Mouse (Mus musculus): ENCODE results near the gene Pnck.
A peak's percentile ranks its signal among the peaks of the same experiment; 100 is the strongest.

The Pnck gene

DNA sequence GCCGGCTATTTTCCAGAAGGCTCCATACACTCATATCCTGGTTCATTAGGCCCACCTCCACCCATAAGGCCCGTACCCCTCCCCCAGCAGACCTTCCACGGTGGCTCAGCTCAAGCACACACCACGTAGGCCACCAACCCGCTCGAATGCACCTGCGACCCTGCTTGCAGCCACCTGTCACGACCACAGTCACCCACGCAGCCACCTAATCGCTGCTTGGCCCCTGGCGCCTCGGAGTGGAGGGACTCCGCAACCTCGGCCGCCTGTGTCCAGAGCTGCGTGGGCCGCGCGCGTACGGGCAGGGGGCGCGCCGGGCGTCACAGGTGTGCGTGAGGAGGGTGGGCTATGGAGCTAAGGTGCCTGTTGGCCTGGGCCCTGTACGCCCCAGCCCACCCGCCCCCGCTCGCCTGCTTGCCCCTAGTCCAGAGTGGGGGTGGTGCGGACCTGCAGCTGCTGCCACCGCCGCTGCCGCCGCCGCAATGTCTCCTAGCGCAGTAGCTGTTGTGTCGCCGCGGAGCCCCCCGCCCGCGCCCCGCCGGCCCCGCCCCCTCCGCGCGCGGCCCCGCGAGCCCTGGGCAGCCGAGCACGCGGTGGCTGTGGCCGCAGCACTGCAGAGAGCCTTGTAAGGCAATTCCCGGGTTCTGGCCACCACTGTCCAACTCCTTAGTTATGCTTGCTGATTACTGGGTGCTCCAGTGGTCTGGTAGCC is at the start of gene Pnck:
TSS of gene Pnck (minus strand) at position 543 of the 709 bp plus-strand sequence.
- no peak for DNase-seq

DNA sequence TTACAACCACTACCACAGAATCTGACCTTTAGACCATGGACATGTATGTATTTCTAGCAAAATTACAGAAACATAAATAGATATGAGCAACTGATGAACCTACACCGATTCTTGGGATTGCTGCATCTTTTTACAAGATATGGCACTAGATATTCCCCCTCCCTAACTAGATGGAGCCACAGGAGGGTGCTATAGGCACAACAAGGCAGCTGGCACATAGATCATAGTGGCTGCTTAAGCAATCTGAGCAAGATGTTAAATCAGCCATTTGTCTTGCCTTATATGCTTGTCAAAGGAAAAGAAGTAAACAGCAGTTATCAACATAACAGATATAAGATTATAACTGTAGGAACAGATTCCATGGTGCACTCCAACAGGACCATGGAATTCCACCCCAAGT is 40.6 kb upstream of the Pnck start:
- DNase-seq: no peak

DNA sequence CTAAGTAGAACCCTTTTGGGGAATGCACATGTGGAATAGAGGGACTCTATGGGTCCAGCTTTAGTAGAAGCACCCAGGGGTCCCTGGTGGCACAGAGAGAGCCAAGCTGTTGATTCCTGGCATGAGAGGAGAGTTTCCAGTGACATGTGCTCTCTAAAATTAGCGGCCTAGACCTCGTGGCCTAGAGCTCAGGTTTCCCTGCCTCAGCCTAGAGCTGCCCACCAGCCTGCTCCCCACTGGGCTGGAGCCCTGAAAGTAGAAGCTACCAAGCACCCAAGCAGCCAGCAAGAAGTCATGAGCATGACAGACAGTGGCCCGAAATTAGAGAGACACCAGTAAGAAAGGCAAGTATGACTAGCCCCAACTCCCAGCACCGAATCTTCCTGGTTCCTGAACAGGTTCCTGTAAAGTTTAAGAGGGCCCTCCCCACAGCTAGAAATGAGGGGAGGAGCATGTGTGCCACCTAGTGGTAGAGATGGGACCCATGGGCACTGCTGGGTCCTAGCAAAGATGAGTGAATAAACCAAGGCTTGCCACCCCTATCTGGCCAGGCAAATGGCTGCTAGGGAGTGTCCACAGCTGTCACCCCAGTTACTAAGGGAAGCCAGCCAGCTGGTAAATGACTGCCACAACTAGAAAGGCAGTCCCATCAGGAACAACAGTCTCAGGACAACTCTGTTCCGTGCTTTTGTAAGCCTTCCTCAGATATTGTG is 31.2 kb upstream of the Pnck start:
- peak; percentile 63 for DNase-seq

DNA sequence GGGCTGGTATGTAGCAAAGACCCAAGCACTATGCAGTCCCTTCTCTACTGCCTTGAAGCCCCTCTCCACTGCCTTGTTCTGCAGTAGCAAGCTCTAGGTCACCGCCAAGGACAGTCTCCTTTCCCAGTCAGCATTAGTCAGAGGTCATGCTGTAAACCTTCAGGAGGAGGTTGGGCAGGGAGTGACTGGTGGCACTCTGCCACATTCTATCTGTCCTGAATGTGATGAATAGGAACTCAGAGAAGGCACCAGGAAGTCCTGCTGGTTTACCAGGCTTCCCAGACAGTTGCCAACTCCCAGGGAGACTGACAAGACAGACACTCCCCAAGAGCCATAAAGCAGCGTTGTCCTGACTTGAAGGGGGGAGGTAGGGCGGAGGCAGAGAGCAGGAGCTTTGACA is 25.7 kb upstream of the Pnck start:
- peak; percentile 65 for DNase-seq

DNA sequence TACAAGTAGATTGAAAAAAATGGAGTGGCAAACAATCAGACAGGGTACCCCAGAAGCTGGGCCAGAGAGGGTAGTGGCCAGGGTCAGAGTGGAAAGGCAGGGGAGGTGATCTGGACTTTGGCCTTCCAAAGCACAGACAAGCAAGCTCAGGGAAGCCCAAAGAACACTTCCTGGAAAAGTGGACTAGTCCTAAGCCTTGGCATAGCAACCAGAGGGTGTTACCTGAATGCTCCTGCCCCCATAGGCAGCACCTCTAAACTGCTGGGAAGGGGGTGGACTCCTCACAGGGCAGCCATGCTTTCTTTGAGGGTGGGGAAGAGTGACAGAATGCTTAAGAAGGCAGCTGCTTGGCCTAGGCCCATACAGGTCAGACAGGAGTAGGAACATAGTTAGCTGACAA is 25.1 kb upstream of the Pnck start:
- DNase-seq: peak; percentile 32

DNA sequence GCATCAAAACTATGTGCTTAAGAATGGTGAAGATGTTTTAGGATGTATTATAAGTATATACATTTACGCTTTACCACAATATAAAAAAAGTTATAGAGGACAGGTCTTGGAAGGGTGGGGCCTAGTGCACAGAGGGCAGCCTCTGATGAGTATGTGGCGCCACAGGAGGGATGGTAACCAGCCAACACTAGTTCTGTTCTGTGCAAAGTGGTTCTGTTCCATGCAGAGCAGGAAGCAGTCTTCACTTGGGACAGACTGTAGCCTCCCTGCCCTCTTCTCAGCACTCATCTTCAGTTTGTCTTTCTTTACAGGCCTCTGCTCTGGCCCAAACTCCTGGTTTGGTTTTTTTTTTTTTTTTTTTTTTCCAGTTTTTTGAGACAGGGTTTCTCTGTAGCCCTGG is 24.2 kb upstream of the Pnck start:
- DNase-seq: no peak

DNA sequence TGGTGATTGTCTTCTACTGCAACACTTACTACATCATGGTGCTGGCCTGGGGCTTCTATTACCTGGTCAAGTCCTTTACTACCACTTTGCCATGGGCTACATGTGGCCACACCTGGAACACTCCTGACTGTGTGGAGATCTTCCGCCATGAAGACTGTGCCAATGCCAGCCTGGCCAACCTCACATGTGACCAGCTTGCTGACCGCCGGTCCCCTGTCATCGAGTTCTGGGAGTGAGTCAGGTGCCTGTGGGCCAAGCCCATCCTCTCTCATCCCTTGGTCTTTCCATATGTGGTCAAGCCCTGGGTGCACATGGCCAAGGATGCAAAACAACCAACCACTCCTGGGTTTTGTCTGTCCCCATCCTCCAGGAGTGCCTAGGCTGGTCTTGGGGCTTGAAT is 16.8 kb upstream of the Pnck start:
- DNase-seq: no peak

DNA sequence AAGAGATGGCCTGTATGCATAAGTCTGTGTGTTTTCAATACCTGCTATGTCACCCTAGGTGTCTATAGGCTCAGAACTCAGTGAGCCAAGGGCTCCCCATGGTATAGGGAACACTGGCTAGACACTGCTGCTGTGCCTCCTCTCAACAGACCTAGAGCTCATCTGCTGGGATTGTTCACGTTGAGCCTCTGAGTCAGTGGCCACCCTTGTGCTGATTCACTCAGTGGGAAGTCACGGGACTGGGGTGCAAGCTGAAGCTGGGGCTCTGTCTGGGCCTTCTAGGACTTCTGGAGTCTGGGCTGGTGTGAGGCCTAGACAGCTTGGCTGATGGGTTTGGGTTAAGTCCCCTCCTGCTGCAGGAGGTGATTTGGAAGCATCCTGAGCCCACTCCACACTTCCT is 15.3 kb upstream of the Pnck start:
- DNase-seq: no peak

DNA sequence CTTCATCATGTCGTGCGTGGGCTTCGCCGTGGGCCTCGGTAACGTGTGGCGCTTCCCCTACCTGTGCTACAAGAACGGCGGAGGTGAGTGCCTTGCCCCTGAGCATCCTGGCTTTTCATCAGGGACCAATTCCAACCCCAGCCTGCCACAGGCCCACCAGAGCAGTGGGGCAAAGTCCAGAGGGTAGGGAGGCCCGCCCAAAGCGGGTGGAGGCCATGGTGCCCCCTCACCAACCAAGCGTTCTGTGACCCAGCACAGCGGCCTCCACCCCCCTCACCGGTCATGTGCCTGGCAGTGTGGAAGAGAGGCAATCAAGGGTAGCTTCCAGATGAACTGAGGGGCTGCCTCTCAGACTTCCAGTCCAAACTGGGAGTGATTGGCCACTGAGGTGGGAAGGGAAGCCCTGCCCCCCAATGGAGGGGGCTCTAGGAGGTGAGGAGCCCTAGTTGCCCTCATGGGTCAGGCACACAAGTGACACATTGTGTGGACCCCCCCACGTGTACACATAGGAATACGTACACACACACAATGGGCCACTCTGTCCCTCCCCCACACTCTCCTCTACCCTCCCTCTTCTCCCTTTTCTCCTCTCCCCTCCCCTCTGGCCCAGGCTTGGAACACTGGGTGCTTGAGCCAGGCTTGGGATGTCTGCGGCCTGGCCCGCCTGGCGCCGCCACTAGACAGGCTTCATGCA is 14.2 kb upstream of the Pnck start:
- peak; percentile 70 for DNase-seq

DNA sequence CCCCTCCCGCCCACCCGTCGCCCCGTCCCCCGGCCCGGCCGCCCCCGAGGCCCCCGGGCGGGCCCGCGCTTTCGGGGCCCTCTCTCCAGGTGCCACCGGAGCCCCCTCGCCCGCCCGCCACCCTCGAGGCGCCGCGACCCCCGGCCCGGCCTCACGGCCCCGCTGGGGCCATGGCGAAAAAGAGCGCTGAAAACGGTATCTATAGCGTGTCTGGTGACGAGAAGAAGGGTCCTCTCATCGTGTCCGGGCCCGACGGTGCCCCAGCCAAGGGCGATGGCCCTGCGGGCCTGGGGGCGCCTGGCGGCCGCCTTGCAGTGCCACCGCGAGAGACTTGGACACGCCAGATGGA is 13.7 kb upstream of the Pnck start:
- no peak for DNase-seq

DNA sequence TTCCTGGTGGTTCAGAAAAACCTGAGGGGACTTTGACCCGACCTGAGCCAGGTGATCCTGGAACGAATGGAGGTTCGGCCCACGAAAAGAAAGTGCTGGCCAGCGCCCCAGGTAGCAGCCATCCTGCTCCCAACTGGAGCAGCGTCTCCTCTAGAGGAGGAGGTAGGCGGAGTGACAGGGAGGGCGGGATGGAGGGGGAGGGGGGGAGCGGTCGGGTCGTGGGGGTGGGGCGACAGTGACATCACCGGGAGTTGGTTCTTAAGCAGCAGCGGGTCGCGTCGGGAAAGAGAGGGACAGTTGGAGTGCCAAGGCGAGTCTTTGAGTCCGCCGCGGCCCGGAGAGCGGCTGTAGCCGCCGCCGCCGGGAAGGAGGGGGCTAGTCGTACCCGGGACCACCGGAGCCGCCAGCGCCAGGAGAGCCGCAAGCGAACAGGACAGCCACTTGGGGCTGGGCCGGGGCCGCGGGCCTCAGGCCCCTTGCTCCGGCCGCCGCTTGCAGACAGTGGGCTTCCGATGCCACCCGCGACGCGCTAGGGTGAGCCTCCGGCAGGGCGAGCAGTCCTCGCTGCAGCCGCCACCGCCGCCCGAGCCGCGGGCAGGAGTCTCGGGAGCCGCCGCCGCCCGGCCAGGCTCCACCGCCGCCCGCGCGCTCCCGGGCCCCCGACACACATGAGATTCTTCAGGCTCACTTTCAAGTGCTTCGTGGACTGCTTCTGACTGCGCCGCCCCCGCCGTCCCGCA is 13.1 kb upstream of the Pnck start, which contains the start of gene Slc6a8:
TSS of gene Slc6a8 (plus strand) at position 272 of the 740 bp plus-strand sequence.
- DNase-seq: peak; percentile 86

DNA sequence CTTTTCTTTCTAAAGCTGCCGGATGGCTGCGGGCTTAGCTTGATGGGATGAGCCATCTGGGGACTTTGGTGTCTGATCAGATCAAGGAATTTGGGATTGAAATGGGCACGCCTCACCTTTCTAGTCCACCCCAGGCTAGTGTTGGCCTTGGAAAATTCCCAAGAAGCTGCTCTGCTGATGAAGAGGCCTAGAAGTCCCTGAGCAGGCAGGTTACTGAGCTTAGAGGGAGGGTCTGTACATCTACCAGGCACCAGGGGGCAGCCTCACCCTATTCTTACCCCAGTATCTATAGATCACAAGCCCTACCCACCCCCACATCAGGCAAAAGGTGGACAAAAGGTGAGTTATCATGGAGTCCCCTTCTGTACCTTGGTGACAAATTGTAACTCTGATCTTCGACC is 12.1 kb upstream of the Pnck start:
- DNase-seq: peak; percentile 64

DNA sequence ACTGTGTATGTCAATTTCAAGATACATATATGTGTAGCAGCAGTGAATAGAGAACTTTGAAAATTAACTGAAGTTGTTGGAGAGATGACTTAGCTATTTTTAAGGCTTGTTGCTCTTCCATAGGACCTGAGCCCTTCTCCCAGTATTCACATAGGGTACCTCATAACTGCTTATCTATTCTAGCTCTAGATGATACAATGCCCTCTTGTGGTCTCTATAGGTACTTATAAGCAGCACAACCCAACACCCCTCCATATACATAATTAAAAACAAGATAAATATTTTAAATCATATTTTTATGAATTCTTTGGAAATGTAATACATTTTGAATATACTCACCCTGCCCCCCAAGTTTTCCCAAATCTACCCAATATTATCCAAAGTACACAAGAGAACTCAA is 3.2 kb upstream of the Pnck start:
- no peak for DNase-seq

DNA sequence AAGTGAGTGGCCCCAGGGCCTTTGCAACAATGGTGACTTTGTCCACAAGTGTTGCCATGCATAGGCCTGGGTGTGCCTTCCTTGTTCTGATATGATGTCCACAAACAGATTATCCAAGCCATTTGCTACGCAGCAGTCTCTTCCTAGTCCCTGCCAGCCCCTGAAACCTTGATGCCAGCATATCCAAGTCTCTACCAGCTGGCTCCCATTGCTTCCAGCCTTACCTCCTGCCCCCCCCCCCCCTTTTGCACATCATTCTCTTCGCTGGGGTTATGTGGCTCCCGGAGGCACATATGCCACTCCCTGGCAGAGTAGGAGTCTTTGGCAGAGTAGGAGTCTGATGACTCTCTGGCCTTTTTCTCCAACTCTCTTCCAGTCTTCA is 358 bp upstream of the Pnck start:
- DNase-seq: no peak

DNA sequence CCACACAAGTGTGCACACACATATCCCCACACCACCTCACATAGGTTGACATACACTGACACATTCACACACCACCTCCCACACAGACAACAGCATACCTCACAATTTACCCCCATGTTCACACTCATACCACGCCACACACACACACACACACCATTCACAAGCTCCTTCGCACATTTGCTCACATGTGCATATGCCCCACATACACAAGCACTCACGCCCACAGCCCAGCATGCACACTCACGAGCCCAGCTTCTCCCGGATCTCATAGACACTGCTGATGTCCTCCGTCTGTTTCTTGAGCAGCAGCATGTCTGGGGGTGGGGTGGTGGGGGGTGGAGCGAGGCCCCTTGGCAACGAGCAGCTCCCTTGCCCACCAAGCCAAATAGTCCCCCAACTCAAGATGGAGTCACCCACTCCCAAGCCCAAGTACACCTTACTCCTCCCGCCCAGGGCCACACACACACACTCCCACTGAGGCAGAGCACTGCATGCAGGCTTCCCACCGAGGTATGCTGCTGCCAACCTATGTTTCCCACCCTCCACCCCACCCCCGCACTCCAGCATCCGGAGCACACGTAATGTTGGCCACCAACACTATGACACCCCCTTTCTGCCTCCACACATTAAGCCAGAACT is 862 bp downstream of the Pnck start:
- no peak for DNase-seq

DNA sequence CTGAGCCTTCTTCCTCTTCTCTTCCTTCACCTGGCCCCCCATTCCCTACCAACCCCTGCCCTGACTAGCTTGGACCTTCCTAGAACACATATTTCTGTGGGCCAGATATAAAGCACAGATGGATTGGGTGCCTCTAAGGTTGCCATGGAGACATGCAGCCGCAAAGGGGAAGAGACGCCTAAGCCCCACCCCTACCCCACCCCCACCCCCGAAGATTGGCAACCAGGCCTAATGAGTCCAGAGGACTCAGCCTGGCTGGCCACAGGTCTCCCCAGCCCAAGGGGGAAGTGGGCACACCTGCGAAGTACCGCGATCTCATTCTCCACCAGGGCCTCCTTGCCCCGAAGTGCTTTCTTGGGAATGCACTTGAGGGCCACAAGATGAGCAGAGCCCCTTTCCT is 1.5 kb downstream of the Pnck start:
- no peak for DNase-seq

DNA sequence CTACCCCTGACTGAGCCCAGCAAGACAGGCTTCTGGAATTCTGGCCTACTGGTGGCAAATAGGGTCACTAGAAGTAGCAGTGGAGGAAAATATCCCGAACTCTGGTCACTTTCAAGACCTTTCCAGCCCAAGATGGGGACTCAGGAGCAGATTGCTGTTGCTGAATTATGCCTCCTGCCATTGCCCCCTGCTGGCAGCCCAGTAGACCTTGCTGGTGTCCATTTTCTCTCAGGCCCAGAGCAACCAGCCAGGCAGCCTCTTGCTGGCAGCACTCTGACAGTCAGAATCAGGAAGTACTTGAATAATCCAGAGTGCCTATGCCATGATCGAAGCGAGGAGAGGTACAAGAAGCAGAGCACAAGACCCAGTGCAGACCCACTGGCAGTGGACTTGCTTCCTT is 4.4 kb downstream of the Pnck start:
- no peak for DNase-seq

DNA sequence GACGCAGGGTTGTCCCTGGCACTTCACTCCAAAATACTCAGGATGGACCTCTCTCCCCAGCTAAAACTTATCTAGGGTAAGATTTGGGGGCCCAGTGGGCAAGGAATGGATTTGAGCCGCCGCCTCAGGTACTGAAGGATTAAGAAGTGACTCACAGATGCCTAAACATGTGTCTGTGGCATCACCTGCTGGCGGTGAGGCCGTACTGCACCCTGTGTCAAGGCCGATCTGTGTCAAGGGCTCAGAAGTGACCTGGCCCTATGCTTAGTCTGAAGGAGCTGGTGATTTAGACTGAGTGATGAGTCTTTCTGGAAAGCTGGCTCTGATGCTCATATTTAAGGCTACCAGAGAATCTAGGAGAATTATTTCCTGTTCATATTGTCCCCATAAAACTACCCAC is 5.7 kb downstream of the Pnck start:
- peak; percentile 82 for DNase-seq

DNA sequence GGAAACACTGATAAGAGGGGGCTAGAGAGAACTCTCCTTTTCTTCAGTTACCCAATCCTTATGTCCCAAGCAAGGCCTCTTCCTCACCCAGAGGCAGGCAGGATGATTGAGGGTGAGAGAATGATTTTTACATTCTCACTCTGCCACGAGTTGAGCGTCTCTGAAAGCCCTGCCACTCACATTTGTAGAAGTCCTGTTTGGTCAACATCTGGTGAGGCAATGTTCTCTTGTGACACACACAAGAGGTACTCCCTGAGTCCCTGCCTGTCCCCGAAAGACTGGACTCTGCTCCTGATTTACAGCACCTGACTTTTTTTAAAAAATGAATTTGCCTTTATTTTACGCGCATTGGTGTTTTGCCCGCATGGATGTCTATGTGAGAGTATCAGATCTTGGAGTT is 6.5 kb downstream of the Pnck start:
- no peak for DNase-seq

DNA sequence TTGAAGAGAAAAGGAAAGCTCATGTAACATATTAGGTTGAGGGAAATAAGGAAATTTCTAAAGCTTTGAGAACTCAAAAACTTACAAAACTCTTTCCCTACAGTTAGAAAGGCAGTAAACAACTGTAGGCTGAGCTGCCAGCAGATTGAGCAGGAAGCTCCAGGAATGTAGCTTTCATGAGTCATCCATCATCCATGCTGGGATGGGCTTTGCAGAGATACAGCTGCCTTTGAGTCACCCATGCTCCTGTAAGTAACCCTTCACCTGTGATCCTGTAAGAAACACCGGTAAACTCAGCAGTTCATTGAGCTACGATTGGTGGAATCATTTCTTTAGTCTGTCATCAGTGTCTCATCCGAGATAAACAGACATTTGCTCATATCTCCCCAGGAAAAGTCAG is 9.0 kb downstream of the Pnck start:
- no peak for DNase-seq

DNA sequence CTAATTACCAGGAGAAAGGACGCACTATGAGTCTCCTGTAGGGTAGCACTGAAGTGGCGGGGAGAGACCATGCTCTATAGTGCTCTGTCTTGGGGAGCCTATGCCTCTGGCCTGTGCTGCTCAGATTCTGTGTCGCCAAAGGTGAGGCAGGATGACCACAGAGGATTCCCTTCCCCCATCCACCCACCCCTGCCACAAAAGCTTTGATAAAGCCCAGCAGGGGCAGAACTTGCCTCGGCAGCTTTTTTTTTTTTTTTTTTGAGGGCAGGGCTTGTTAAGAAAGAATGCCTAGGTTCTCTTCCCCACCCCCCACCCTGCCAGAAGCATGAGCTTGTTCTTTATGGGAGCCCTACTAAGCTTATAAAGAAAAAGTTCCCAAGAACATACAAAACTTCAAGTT is 14.8 kb downstream of the Pnck start:
- no peak for DNase-seq

DNA sequence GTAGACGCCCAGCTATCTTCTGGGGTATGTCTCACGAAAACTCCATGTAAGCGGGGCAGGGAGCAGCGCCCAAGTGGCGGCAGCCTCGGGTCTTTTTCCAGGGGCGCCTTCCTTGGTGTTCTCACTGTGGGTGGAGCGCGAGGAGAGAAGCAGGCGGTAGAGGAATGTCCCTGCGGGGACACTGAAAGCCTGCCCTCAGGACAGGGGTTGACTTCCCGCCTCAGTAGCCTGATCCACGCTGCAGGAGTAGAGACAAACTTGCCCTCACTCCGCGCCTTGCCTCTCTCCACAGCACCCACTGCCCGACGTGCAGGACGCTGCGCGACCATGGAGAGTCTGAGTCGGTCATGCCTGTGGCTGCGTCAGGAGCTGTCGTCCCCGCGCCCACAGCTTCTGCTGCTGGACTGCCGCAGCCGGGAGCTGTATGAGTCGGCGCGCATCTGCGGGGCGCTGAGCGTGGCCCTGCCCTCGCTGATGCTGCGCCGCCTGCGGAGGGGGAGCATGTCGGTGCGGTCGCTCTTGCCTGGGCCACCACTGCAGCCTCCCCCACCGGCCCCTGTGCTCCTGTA is 19.9 kb downstream of the Pnck start:
- no peak for DNase-seq

DNA sequence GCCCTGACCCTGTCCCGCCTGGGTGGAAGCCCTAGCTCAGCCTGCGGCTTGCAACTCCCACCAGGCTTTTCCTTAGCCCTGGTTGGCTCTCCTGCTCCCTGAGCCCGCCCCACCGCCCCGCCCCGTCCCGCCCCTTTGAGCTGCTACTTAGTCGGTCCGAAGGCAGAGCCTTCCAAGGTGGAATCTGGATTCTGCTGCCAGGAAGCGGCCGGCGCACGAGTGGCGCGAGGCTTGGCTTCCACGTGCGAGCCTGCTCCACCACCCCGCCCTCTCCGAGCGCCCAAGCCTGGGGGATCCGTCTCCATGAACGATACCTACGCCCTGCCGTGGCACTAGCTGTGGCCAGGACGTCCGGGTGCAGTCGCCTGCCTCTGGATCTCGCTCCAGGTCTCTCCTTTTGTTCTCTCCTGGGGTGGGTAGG is 20.7 kb downstream of the Pnck start, which contains the start of gene Dusp9:
TSS of gene Dusp9 (plus strand) at position 165 of the 421 bp plus-strand sequence.
- DNase-seq: peak; percentile 53

Measured in kidney, postnatal 14 days (tissue).